Mouse (Mus musculus) splenic B cell, adult 2 months (primary cell): ENCODE results near the gene Ctdsp2.
A peak's percentile ranks its signal among the peaks of the same experiment; 100 is the strongest.

Experiments used
- DNase-seq: peaks from one replicate; pipeline ENCODE4 v3.0.0-alpha.2; 2011; ENCODE audit warnings: low read depth, low spot score
- H3K27me3 ChIP-seq: 2 replicates; pipeline ENCODE4 v1.6.1; 2012; ENCODE audit warnings: mild to moderate bottlenecking, low read length, moderate library complexity, mixed read lengths; ENCODE audit not compliant: control insufficient read depth, poor library complexity, insufficient read depth, severe bottlenecking
- H3K36me3 ChIP-seq: 2 replicates; pipeline ENCODE4 v1.6.1; 2012; ENCODE audit warnings: mild to moderate bottlenecking, low read length, moderate library complexity, mixed read lengths; ENCODE audit not compliant: control insufficient read depth, poor library complexity, insufficient read depth, severe bottlenecking

Ctdsp2 gene

DNA sequence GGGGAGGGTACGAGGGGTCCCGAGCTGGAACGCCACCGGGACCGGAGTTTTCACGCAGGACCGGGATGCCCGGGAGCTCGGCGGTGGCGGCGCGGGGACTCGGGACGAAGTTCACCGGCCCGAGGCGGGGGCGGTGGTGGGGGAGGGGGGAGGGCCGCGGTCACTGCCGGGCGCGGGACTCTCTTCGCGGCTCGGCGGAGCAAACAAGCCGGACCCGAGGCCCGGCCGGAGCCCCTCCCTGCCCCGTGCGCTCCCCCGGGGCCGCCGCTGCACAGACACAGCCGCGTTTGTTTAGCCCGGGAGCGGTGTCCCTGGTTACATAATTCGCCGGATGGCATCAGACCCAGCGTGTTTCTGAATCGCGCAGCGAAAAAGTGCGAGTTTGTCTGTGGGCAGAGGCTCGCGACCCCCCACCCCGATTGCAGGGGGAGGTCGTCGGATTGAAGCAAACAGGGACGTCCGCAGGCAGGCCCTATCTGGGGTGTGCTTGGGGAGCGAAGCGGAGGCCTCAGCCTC lies 1.2 kb downstream of the Ctdsp2 start:
- Histone ChIP-seq H3K36me3 (no peaks in the 10 kb centered on the region), H3K27me3 (no peaks in the 10 kb centered on the region)
- DNase-seq, result peak; percentile 42

DNA sequence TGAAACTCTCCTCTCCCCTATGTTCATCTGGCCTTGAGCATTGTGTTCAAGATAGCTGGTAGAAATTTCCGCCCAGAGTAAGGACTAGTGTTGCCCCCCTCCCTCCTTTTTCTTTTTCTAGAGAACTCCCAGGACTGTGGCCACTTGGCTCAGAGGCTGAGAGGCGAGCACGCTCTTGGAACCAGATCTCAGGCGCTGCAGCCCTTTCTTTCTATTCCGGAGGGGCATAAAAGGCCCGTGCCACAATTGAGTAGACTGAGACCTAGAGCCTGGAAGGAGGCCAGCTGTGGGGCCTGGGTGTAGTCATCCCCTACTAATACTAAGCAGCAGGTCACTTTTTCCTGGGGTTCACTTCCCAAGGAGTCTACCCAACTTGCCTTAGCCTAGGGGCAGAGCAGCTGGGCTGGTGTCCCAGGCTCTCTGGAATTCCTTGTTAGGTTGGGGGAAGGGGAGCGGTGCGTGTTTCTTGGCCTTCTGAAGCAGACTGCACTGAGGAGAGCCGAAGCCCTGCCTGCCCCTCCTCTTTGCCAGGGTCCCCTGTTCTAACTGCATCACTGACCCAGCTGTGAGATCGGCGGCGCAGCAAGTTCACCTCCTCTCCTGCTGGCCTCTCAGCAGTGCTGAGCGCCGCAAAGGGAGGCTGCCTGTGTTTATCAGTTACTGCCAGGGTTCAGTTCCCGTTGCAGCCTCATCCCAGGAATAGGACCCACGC lies 1.9 kb downstream of the Ctdsp2 start:
- Histone ChIP-seq H3K36me3 (no peaks in the 10 kb centered on the region), H3K27me3 (no peaks in the 10 kb centered on the region)
- DNase-seq, result no peak

DNA sequence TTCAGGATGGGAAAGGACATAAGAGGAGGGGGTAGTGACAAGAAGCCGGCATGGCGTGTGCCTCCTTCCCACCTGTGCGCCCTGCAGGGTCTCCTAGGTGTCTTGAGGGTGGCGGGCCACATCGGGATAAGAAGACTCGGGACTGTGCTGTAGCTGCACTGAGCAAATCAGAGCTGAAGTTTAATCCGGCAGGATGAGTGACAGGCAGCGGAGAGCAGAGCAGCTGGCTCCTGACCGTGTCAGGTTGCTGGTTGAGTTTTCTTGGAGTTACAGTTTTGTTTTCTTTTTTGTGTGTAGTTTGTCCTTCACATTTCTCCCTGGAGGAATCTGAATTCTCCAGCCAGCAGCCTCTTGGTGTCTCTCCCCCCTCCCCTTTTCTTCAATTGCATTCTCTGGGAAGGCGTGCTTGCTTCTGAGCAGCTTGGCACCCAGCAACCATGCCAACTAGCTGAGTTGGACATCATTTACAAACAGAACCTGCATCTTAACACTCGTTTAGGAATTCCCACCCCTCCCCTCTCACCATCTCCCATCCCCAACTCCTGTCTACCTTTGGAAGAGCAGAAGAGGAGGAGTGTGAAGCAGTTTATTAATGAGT lies 2.5 kb downstream of the Ctdsp2 start:
- H3K36me3 ChIP-seq, result no peaks in the 10 kb centered on the region
- DNase-seq, result no peak
- no peaks in the 10 kb centered on the region for H3K27me3 ChIP-seq

DNA sequence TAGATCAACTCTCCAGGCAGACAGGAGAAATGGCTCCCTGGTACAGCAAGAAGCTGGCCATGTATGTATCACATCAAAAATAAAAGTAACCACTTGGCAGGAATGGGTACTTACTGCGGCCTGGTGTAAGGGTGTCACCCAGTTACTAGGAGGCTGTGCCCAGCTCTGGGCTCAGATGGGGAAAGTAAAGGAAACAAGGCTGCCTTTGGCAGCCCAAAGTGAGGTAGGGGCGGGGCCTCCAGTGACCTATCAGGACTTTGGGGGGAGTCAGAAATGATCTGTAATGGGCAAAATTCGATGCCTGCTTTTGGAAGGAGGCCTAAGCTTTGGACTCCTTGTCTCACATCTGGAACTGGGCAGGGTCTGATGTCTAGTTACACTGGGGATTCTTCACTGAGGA lies 3.2 kb downstream of the Ctdsp2 start:
- no peaks in the 10 kb centered on the region for H3K27me3 ChIP-seq
- no peak for DNase-seq
- no peaks in the 10 kb centered on the region for H3K36me3 ChIP-seq

DNA sequence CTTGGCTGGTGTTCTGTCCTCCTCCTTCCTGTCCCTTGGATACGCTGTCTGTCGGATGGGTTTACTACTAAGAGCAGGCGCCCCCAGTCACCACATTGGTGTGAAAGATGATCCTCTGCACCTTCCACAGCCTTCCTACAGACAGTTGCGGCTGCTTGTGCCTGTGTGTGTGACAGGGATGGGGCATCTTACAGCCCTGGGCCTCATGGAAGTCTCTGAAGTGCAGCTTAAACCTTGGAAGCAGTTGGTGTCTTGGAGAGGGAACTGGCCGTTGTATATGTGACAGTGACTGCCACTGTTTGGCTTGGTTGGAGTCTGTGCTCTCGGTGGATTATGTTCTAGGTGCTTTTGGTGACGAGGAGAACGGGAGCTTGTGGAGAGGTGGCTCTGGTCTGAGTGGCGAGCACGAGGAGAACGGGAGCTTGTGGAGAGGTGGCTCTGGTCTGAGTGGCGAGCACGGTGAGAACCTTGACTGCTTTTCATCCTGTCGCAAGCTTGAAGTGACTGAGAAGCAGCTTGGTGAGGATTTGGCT lies 4.7 kb downstream of the Ctdsp2 start:
- Histone ChIP-seq H3K27me3 (no peaks in the 10 kb centered on the region), H3K36me3 (no peaks in the 10 kb centered on the region)
- no peak for DNase-seq

DNA sequence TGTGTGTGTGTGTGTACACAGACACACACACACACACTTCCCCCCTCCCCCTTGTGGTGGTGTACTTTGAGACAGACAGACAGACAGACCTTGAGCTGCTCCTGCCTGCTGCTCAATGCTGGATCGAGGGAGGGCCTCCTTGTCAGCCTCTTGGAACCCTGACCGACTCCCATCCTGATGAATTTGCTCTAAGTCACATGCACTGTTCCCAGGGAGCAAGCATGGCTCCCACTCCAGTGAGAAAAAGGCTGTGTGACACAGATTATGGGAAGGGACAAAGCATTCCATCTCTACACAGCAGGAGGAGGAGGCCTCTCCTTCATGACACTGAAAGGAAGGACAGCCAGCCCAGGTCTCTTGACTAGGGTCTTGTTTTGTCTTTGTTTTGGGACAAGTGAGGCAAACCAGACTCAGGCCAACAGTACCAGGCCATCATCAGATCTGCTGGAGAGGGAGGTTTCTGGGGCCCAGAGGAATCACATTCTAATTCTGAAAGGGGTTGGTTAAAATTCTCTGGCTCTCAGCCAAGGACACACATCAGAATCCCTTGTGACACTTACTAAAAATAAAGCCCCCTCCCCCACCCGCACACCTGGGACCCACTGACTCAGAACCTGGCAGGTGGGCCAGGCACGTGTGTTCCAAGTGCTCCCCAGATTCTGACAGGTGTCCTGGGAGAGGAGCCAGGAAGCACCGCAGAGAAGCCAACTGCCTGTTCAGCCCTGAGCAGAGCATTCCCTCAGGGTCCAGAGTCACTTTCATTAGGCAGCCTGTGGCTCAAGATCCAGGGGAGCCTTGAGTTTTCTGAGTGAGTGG lies 5.9 kb downstream of the Ctdsp2 start:
- no peak for DNase-seq
- no peaks in the 10 kb centered on the region for H3K27me3 ChIP-seq
- H3K36me3 ChIP-seq, result no peaks in the 10 kb centered on the region

DNA sequence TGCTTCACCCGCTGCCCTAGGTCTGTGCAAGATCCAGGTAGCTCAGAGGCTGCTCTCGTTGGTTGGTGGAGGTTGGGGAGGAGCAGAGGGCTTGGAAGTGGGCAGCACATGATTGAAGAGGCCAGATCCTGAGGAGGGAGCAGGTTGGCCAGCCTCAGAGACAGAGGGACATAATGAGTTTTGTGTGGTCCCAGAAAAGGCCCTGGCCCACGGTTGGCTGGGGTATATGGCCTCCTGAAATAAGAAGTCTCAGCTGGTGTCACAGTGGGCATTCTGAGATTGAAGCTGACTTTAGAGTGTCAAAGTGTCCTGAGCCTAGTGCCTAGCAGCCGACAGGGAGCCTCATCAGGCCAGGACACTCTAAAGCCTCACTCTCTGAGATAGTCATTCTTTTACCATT lies 6.6 kb downstream of the Ctdsp2 start:
- Histone ChIP-seq H3K27me3 (no peaks in the 10 kb centered on the region), H3K36me3 (no peaks in the 10 kb centered on the region)
- no peak for DNase-seq

DNA sequence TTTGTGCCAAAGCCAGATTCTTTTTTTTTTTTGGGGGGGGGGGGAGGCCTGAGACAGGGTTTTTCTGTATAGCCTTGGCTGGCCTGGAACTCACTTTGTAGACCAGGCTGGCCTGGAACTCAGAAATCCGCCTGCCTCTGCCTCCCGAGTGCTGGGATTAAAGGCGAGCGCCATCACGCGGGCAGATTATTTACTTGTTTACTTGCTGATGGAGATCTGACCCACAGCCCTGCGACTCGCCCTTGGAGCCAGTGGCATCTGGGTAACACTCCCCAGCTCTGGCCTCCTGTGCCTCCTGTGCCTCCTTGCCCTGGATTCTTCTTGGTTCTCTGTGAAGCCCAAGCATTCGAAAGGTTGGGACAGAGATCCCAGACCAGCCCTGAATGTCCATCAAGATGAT lies 7.1 kb downstream of the Ctdsp2 start:
- Histone ChIP-seq H3K36me3 (no peaks in the 10 kb centered on the region), H3K27me3 (no peaks in the 10 kb centered on the region)
- no peak for DNase-seq

DNA sequence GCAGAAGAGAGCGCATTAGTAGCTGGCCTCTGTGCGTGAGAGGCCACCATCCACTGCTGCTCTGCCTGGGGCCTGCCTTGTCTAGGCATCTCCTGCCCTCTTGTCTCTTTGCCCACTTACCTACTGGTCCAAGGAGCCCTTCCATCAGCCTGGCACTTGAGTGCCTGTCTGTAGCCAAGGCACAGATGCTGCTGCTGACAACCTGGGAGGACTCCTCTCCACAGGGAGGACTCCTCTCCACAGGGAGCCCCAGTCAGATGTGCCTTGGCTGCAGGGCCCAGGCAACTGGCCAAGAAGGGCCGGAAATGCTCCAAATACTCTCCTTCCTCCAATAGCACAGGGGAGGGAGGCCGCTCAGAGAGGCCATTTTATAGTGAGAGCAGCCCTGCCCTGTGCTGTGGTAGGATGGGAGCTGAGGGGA lies 8.0 kb downstream of the Ctdsp2 start:
- no peaks in the 10 kb centered on the region for H3K27me3 ChIP-seq
- 0 out of 2 replicates have a peak, but pooled peaks cover 2% of the 10 kb centered on the region for H3K36me3 ChIP-seq
- no peak for DNase-seq

DNA sequence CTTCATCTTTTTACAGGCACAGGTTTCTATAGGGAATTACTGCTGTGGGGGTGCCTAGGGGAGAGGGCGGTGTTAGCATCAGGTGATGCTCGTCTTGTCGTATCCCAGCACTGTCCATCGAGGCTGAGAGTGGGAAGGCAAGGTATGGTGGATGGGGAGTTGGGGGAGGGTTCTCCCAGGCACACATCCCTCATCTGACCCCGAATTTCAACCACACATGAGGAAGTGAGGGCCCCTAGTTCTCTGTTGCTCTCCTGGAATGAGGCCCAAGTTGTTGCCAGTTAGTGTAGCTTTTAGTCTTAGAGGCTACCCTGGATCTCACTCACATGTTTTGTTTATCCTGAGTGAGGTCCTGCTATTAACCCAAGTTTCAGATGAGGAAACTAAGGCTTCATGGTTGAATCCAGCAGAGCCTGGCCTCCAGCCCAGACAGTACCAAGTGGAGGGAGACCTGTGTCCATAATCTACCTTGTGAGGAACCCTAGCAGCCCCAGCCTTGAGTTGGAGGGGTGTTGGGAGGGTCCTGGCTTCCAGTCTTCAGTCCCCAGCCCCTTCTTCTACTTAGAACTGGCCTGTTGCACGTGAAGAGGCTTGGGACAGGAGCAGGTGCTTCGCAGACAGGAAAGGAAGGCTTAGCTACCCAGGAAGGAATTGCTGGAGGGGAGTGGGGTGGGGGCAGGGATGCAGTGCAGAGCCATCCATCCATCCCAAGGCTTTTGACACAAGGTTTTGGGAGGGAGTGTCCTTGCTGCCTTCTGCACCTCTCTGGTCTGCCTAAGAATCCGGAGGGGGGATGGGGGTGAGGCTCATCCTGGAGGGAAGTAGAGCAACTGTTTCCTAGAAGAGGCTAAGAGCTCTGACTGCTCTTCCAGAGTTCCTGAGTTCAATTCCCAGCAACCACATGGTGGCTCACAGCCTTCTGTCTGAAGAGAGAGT lies 8.9 kb downstream of the Ctdsp2 start:
- DNase-seq, result no peak
- 0 out of 2 replicates have a peak, but pooled peaks cover 2% of the 10 kb centered on the region for H3K36me3 ChIP-seq
- no peaks in the 10 kb centered on the region for H3K27me3 ChIP-seq

DNA sequence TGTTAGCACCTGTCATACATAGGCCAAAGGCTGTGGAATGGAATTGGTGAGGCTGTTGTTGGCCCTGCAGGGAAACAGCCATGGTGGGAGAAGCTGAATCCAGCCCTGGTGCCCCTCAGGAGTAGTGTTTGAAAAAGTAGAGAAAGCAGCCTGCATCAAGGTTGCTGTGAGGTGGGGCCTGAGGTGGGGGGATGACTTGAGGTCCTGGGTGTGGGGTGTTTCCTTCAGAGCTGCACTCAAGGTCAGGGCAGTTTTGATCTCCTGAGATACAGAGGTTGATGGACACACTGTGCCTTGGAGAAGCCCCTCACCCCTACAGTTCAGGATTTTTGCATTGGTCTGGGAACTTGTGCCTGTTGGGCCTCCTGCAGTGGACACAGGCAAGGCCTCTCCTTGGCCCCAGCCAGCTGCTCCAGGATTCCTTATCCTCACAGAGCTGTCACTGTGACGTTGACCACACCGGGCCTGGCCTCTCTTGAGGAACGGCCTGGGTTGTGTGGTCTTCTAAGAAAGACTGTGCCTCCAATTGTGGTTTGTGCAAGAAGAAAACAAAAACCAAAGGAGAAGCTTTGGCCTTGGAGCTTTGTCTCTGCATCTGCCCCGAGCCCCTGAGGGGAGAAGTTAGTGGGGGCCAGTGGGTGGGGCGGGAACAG lies 10.1 kb downstream of the Ctdsp2 start:
- no peaks in the 10 kb centered on the region for H3K27me3 ChIP-seq
- 0 out of 2 replicates have a peak, but pooled peaks cover 2% of the 10 kb centered on the region for H3K36me3 ChIP-seq
- DNase-seq, result no peak

DNA sequence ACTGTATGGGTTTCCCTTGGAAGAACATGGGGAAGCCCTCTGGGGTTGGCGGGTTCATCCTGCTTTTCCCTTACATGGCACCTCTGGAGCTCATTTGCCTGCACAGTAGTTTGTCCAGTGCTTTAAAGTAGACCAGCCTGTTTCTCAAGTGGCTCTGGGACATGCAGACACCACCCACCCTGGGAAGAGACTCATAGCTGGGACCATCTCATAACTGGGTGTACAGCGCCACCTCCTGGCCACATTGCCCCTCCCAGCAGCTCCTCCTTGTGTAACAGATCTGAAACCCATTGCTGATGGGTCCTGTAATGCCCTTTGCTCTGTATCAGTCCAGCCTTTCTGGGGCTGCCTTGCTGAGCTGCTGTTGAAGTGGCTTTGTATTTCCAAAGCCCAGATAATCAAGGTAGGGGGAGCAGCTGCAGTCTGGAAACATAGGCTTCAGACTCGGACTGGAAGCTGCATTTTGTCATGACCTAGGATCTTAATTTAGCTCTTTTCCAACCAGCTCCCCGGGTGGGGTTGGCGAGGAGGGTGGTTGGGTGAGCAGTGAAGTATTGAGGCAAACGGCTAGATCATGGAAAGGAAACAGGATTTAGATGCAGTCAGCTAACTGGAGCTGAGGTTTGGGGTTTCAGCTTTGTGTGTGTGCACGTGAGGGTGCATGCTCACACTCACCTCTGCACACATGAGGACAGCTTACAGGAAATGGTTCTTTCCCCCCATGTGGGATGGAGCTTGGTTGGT lies 12.0 kb downstream of the Ctdsp2 start:
- H3K36me3 ChIP-seq, result peaks cover 2% of the 10 kb centered on the region; the same call in 1 of the 2 replicates
- no peaks in the 10 kb centered on the region for H3K27me3 ChIP-seq
- DNase-seq, result peak; percentile 90

DNA sequence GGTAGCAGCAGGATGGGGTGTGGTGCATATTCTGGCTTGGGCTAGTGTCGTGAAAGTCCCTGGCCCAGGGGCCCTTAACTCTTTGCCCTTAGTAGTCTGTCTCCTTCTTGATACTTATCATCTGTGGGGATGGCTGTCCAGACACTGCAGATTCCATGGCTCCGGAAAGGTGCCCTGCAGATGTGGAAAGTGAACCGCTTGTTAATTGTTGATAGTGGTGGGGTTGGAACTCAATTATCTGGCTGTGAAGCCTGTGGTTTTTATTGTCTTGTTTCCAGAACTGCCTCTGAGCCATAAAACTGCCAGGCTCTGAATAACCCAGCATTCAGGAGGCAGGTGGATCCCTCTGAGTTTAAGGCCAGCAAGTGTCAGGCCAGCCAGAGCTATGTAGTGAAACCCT lies 13.2 kb downstream of the Ctdsp2 start:
- DNase-seq, result no peak

More for the DNA sequence above, 13.2 kb downstream of the Ctdsp2 start:
- peaks cover 2% of the 10 kb centered on the region; the same call in 1 of the 2 replicates for H3K36me3 ChIP-seq
- H3K27me3 ChIP-seq, result no peaks in the 10 kb centered on the region
